Mouse (Mus musculus) liver, adult 2 months (tissue): ENCODE measurements at regions not wholly inside any gene's neighbourhood (a gene's known extent, or its start where the extent isn't known, plus 50 kb on each side); places are given as distances from the start of the nearest gene placed in this dataset.

Source experiments
- CTCF ChIP-seq: fragments of 200-500 bp; IDR thresholded peaks from 2 replicates; pipeline ENCODE4 v1.5.1; 2011; ENCODE audit warnings: low read depth, low read length, control low read depth
- POLR2A ChIP-seq: fragments of 200-500 bp; IDR thresholded peaks from 2 replicates; pipeline ENCODE4 v1.6.1; 2011; ENCODE audit warnings: low read length, control low read depth; ENCODE audit not compliant: insufficient read depth; ENCODE audit errors: extremely low read depth

GRCm38 (mm10) chr11:27027243-27027852 lies 433.5 kb upstream of the Vrk2 start:
- TF ChIP-seq POLR2A (no peak), CTCF (no peak)
